Mouse (Mus musculus) kidney, postnatal 10 days (tissue): ENCODE measurements around the gene Rxra.

Experiments
- DNase-seq: peaks from one replicate; pipeline ENCODE4 v3.0.0; 2021; ENCODE audit warnings: mixed read lengths

The Rxra gene

DNA sequence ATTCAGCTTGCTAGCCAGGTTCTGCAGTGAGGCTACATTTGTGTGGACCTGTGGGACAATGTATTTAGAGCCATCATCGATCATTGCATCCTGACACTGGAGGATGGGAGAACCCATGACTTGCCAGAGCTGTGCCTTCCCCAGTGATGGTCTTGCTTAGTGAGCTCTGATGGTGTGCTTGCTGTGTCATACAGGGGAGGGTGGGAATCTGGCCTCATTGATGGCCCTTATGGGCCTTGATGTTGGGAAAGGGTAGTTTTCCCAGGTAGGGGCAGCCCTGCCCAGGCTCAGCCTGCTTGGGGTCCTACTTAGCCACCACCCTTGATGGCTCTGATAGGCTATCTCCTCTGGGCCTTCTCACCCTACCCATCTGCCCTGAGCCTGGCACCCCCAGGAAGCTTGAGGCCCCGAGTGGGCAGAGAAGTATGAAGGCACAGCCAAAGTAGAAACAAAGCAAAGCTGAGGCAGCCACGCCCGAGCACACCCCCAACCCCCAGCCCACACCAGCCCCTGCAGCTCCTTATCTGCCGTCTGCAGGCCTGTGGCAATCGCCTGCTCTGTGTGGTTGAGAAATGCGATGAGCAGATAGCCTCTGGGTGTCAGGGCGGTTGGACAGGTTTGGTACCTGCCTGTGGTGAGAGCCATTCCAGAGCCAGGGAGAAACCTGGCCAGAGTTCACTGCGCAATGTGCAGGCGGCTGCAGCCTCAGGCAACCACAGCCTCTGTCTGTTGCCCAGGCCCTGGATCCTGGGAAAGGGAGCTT lies 26.8 kb downstream of the Rxra start:
- DNase-seq: peak; percentile 45

DNA sequence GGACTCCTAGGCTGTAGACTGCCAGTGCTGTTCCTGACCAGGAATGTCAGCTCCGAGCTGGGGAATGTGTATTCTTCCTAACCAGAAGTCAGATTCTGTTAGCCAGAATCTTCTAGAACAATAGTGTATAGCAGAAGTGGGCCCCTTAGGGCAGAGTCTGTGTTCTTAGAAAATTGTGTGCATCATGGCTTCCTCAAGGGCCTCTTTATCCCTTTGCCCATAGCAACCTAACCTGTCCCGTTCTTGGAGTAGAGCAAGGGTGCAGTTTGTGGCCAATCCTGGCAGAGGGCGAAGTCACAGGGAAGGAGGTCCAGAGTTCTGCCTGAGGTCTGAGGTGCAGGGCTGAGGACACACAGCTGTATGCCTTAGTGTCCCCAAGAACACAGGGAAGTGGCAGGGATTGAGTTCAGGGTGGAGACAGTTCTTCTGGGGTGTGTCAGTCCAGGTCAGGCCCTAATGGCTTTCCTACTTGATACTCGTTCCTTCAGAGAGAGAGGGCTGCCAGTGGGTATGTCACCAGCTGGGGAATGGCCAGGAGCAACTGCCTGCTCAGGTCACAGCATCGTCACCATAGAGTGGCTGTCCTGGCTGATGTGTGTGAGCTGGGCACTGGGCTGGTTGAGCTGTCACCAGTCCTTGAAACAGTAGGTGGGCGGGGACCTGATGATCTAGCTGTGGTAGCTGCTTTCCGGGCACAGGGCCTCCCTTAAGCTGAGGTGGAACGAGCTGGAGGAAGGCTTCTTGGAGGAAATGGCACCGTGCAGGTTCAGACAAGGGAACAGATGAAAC lies 27.8 kb downstream of the Rxra start:
- DNase-seq: peak; percentile 36

DNA sequence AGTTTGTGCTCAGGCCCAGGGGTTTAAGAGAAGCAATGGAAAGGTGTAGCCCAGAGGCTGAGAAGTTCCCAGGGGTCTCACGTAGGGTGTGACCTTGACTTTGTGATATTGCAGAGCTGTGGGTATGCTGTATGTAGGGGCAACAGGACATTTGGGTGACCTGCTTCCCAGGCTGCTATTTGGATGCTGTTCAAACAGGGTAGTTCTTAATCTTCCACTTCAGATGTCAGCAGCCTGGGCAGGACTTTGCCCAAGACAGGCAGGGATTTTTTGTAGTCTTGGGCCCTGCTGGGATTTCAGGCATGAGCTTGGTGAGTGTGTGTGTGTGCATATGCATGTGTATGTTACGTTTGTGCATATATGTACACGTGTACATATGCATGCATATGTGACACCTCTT lies 28.4 kb downstream of the Rxra start:
- DNase-seq: no peak

DNA sequence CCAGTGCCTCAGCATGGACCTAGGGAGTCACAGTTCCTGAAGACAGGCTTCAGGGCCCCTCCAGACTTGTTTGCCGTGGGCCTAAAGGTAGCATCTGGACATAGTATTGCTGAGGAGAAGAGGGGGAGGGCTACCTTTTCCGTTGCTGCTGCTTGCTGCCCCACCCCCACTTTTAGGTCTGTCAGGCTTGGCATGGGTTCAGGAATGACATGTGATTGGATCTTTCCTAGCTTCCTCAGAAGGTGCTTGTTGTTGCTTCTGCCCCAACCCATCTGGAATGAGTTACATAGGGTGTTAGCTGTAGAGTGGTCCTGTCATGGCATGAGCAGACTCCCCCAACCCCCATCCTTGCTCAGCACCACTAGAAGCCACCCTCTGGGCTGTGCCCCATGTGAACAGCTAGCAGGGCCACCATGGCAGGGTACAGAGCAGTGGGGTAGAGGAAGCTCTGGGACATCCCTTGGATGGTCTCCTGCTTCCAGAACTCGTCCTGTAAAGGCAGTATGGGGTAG lies 34.7 kb downstream of the Rxra start:
- DNase-seq: peak; percentile 63

DNA sequence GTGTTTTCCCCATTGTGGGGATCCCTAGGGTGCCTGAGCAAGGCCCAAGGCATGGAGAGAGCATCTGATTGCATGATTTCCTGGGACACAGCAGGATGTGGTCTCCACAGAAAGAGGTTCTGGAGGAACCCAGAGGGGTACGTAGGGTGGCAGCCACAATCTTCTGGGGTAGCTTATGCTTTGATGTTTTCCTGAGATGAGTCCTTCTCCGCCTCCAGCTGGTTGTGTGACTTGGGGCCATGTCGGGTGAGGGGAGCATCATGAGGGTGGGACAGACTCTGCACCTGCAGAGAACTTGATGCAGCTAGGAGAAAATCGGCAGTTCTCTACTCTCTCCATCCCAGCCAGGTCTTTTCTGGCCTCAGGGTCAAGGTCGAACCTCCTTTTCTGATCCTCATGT lies 36.4 kb downstream of the Rxra start:
- DNase-seq: no peak

DNA sequence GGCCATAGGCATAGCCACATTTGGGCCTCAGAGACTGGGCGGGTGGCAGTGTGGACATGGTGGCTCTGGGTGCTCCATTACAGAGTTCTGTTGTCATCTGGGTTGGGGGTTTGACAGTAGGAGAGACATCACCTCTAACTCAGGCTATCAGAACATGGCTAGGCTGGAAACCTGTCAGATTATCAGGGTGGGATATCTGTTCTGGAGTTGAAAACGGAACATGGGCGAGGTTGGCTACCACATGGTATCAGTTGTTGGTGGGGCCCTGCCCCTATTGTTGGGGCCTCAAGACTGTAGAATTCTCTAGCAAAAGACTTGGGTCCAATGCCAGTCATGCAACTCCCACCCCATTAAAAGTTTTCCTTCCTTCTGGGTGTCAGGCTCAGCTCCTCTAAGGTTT lies 37.1 kb downstream of the Rxra start:
- DNase-seq: no peak

DNA sequence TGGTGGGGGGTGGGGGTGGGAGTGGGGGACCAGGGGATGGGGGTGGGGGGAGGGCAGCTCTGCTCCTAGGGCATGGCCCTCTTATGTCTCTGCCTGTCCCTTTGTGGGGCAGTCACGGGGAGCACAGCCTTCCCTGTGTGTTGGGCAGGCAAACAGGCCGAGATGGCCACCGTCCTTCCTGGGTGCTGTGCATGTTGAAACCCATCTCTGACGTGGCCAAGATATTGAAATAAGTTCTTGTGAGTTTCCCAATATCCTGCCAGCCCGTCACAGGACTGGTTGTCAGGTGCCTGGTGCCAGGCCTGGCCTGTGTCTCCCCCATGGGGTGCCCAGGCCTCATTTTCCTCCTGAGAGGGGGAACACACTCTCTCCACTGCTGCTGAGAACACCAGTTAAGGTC lies 37.9 kb downstream of the Rxra start:
- no peak for DNase-seq

DNA sequence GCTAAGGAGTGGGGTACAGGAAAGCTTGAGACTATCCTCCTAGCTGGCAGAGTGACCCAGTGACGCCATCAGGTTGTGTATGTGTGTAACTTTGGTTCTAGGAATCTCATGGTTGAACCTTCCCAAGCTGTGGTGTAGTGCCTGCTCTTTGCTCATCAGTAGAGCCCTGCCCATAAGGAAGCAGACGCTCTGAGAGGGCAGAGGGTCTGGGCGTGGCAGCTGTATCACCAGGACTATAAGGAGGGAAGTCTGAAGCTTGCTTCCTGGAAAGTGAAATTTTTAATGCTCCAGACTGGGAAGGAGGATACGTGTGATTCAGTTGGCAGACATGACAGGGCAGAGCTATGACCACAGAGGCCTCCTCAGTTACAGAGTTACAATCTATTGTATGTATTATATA lies 39.0 kb downstream of the Rxra start:
- no peak for DNase-seq

DNA sequence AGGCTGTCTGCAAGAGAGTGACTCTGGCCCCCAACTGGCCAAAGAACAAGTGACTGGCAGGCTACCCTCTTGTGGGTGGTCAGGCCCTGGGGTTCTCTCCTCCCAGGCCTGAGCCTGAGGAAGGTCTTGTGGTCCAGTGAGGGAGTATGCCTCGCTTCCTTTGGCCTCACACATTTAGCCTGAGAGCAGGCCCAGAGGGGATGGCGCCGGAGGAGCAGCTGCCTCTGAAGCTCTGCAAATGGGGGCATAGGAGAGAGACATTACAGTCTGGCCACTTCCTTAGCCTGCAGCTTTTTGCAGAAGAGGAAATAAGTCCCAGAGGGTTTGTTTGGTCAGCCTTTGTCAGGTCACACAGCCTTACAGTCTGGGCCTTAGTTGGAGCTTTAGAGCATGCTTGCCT lies 40.1 kb downstream of the Rxra start:
- DNase-seq: peak; percentile 54

DNA sequence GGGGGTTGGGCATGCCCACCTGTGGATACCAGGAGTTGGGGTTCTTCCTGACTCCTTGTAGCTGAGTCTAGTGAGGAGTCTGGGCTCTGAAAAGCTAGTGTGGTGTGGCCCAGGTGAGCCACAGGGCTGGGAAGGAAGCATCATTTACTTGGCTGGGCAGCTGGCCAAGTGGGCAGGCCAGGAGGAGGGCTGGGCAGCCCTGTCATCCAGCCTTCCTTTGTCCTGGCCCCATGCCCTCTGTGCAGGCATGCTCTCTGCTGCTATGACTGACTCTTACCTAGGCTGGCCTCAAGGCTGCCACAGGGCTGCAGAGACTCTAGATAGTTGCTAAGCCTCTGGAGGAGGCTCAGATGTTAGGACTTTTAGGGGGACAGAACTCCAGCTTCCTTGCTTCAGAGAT lies 42.0 kb downstream of the Rxra start:
- DNase-seq: peak; percentile 91

DNA sequence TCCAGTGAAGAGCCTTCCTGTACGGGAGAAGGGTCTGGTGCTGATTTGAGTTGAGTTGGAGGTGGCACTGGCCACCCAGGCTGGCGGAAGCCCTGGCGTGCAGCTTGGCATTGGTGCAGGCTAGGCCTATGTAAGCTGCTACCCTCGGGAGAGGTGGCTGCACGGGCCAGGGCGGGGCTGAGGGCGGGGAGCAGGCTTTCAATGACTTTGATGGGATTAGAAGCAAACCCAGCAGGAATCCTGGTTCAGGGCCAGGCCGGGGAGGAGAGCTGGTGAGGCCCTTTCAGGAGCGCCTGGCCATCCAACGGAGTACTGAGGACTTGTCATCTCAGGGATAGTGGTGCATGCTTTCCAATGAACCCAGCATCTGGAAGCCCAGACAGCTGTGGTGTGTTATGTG lies 43.4 kb downstream of the Rxra start:
- DNase-seq: no peak

DNA sequence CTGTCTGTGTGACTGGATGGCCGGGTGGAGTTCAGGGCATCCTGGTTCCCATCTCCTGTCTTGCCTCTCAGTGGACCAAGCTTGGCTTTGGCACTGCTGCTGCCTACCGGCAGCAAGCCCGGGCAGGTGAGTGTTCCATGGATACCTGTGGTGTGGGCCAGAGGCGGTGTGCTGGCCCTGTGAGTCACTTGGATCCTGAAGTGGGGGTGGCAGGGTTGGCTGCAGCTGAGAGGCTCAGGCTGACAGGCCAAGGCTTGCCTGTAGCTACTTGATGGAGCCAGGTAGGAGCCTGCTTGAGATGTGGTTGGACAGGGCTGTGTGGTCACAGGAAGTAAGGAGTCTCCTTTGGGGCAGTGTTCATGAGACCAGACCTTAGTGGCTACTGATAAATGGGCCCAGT lies 45.4 kb downstream of the Rxra start:
- DNase-seq: no peak

DNA sequence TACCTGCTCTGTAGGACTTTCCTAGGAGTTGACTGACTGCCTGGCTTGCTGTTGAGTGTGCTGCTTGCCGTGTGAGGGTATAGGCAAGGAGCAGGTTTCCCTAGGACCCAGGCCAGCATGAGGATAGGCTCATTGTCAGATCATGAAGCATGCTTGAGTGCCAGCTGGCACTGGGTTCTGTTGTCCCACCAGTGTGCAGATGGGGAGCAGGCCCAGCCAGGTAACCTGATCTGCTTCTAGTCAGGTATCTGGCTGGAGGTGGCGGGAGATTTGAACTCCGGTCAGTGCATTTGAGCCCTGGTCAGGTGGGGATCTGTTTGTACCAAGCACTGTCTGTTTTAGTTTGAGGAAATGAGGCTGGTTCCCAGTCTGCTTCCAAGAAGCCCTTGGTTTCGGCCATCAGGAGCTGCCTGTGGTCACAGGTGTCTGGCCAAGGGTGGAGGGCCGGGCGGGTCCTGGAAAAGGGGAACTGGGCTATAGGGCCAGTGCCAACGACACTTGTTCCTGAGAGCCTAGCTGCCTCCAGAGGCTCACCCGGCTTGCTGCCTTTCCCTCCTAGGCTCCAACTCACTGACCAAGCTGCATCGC lies 48.6 kb downstream of the Rxra start:
- no peak for DNase-seq

DNA sequence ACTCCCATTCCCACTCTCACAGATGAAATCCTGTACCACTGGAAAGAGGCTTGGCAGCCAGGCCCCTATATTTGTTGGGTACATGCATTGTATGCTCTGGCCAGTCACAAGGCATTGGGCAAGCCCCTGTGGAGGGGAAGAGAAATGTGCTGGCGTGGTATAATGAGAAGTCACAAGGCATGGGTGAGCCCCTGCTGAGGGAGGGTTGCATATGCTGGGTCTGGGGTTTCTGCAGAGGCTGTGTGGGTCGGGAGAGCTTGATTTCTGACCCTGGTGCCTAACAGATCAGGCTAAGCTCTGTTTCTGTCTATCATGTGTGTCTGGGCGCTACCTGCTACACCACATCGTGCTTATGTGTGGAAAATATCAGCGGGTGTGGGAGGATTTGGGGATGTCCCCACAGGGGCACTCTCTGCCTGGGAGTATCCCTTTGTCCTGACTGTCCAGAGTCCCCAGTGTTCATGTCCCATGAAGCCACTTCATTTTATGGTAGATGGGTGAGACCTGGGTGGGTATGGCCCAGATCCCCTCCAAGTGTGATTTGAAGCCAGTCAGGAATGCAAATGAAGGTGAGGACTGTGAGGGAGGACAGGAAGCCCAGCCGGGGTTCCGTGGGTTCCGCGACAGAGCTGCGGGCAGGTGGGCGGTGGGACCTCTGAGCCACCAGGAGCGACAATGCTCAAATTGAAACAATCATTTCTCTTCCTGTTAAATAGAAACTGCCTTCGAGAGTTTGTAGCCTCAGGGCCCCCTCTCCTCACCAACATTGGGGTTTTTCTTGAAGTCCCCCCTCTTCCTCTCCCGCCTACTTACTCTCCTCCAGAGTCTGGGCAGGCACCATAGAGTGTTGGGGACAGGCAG lies 52.0 kb downstream of the Rxra start:
- no peak for DNase-seq

DNA sequence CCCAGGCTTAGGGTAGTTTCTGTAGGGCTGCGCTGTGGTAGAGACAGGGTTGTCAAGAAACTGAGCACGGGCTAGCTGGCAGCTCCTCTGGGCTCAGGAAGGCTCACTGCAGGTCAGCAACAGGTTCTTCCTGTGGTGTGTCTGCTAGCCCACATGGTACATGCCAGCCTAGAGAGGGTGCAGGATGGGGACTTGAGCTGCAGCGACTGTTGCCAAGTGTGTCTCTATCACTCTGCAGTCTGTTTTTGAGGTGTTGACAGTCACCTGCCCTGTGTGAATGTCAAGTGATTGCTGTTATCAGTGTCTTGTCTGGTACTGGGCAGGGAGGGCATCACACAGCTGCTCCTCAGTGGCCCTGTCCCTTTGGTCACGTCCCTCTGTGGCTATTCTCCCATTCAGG lies 52.8 kb downstream of the Rxra start:
- no peak for DNase-seq

DNA sequence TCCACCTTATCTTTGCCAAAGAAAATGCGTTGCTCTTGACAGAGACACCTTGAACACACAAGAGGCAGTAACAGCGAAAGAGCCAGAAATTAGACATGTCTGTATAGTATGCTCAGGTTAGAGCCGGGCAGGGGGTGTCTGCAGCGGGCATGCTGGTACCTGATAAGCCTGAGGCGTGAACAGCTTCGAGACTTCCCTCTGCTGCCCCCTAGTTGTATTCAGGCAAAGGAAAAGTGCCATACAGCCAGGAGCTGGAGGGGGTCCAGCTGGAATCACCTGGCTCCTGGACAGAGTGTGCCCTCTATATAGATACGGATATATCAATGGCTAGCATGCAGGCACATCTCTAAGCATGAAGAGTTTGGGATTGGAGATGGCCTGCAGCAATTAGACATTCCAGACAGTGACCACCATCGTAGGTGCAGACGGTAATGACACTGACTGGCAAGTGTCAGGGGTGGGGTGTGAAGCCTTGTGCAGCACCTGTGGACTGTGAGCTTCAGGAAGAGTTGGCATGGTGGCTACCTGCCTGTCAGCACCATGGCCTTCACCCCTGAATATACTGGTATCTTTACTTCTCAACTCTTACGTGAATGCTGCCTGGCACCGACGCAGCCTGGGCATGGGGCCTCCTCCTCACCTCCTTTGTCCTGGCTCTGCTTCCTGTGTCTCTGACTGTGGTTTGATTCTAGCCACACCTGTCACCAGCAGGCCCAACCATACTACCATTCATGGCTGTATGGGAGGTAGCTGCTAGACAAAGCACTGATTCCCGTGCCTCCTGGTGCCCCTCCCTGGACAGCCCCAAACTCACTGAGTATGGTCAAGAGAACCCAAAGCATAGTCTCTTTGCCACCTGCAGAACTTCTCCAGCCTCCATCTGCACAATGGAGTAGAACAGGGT lies 54.0 kb downstream of the Rxra start:
- DNase-seq: peak; percentile 65

DNA sequence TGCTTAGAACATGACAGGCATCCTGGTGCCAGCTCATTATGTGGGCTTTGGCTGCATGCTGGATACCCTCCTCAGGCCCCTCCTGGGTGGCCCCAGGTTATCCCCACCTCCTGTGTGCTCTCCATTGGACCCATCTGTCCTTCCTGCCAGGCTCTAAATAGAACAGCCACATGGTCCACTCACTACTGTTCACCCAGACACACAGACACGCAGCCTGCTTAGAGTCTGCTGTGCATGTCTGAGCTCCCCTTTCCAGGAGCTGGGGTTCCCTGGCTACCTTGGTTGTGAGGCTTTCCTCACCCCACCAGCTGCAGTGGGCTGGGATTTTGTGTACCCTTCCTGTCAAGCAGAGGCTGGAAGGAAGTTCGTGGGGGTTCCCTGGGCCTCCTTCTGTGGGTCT lies 56.8 kb downstream of the Rxra start:
- no peak for DNase-seq

DNA sequence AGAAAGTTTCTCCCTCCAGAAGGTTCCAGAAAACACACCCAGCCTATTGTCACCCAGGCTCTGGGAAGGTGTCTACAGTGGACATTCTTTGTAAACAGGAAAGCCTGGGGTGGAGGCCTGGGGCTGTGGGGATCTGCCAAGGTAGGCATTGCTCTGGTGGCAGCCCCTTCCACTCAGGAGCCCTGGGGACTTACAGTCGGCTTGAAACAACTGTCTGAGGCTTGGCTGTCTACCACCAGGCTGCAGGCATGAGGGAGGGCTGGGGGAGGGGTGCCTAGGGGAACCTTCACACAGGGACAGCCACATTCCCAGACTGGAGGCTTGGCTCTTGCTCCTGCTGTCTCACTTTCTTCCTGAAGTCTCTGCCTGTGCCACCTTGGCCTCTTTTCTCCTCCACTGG lies 58.1 kb downstream of the Rxra start:
- DNase-seq: peak; percentile 70

DNA sequence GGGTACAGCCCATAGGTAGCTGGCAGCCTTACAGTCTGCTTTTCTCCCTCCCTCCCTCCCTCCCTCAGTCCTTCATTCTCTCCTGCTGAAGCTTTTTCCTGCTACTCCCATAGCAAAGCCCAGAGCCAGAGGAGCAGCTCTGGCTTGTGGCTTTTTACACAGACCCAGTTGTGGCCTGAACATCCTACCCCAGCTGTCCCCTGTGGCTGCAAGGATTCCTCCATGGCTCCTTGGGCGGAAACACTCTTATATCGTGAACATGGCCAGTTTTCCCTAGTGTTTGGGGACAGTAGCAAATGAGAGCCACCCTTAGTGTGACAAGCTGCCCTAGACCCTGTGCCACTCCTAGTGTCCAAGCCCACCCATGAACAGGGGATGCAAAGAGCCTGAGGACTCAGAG lies 58.6 kb downstream of the Rxra start:
- DNase-seq: no peak

DNA sequence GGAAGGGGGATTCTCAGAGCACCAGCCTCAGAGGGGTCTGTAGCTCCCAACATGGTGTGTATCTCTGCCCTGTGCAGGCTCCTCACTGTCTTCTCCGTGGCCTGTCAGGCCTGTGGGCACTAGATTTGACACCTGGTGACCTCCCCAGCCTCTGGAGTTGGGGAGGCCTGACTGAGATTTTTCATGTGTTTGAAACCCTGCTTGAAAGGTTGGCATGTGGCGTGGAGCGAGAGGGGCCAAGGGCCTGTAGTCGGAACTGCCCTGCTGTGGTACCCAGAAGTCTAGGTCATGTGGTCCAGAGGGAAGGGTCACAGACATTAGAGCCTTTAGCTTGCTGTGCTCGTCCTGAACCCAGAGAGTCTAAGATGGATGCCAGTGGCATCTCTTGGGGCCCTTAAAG lies 60.6 kb downstream of the Rxra start:
- DNase-seq: no peak

DNA sequence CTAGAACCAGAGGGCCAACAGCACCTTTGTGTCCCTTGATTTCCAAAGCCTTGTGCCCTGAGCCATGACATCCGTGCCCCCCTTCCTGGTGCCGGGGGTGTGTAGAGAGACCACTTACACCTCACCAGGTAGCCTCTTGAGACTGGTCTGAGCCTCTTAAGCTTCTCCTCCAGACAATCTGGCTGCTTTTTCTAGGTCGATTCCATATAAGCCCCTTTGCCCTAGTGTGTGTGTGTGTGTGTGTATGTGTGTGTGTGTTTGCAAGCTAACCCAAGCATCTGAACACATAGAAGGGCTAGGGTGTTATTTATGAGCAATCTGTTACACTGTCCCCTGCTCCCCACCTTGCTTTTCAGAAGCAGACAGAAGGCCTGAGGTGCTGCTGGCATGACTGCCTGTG lies 62.2 kb downstream of the Rxra start:
- no peak for DNase-seq

DNA sequence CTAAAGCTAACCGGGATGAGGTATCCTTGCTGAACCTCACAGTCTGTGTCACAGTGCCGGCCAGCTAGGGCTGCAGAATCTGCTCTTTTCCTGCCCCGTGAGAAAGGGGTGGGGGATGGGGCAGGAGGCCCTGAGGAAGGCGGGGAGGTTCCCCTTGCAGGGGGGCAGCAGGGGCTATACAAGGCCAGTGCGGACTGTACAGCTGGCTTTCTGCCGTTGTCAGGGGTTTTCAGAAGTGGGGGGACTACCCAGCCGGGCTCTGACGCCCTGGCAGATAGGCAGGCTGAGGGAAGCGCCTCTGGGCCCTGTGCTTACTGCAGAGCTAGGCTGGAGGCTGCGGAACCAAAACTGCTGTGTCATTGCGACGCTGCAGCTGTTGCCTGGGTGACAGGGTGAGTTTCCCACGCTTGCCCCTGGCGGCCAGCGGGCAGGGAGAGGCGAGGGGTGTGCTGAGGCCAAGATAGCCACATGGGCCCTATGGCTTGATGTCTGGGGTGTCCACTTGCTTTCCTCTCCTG lies 63.9 kb downstream of the Rxra start:
- peak; percentile 90 for DNase-seq
